Mouse (Mus musculus): ENCODE measurements at regions not wholly inside any gene's neighbourhood (a gene's known extent, or its start where the extent isn't known, plus 50 kb on each side); places are given as distances from the start of the nearest gene placed in this dataset.
"Not testable (repeated sequence)": the region's sequence is repeated elsewhere in the genome, so short reads cannot be mapped to it uniquely, and the experiment has no call there.

DNA sequence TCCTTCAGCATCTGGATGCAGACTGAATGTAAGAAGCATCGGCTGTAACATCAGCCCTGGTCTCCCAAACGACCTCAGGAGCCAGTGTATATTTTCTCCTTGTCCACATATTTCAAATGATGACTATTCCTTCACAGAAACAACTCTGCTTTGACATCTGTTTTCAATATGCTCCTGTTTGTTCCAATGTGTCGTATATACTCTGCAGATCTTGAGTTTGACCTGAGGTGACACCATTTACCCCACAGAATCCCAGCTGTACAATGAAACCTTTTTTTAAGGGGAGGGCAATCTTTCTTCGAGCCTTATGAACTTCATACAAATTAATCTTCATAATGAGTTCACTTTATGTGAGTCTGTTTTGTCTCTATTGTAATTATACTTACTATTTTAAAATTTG, 341.7 kb upstream of the Nrsn1 start:
- Histone ChIP-seq H3K4me3 (no peak overlapping the region), H3K9me3 (no peaks in the 10 kb centered on the region), H3K27ac (no peak overlapping the region), H3K4me2 (replicated peaks) (no peak overlapping the region), H3K4me1 (no peaks in the 10 kb centered on the region), H3K27me3 (replicated peaks) (no peaks in the 10 kb centered on the region), H3K36me3 (no peaks in the 10 kb centered on the region), H3K9ac (no peak overlapping the region)
- 64% methylated on average over 4 of the region's 4 CpGs for WGBS
- ATAC-seq (ENCODE audit: low FRiP score, low read depth) = no peak

- H3K36me3 ChIP-seq = no peaks in the 10 kb centered on the region
- no peak for ATAC-seq (ENCODE audit: low FRiP score, low read depth)
These were observed 339.3 kb upstream of the Nrsn1 start for GRCm38 (mm10) chr13:25609641-25610040.

DNA sequence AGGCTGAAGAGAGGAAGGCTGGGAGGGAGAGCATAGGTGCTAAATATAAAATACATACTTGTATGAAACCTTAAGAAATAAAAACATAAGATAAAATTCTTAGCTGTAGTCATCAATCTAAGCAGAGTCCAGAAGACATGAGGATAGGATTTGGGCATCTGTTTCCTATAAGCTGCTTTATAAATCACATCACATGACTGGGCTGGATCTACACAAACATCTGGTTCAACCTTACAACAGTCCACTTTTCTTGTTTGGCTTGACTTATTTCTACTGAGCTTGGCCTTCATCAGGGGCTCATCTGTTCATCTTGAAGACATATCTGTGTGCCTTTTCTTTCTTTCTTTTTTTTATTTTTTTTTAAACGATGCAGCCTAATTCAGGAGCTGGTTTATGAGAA, 338.9 kb upstream of the Nrsn1 start:
- Histone ChIP-seq H3K36me3 (no peaks in the 10 kb centered on the region), H3K4me3 (no peak overlapping the region), H3K27ac (no peak overlapping the region), H3K4me1 (no peaks in the 10 kb centered on the region), H3K27me3 (replicated peaks) (no peaks in the 10 kb centered on the region), H3K9ac (no peak overlapping the region), H3K4me2 (replicated peaks) (no peak overlapping the region), H3K9me3 (no peaks in the 10 kb centered on the region)
- whole genome bisulfite sequencing = 93% methylated on average over 1 of the region's 1 CpGs
- no peak for ATAC-seq (ENCODE audit: low FRiP score, low read depth)

More at GRCm38 (mm10) chr13:25609641-25610040, 339.3 kb upstream of the Nrsn1 start:
- no peak overlapping the region for H3K4me2 ChIP-seq (replicated peaks)
- no peak overlapping the region for H3K9ac ChIP-seq
- 87% methylated on average over 4 of the region's 4 CpGs for WGBS
- H3K4me1 ChIP-seq = no peaks in the 10 kb centered on the region
- H3K27me3 ChIP-seq (replicated peaks) = no peaks in the 10 kb centered on the region
- H3K4me3 ChIP-seq = no peak overlapping the region
- no peak overlapping the region for H3K27ac ChIP-seq
- H3K9me3 ChIP-seq = no peaks in the 10 kb centered on the region

GRCm38 (mm10) chr13:25601351-25601750, 331.0 kb upstream of the Nrsn1 start:
- H3K4me1 ChIP-seq; H3K4me2 ChIP-seq (replicated peaks); H3K27me3 ChIP-seq (replicated peaks); H3K4me3 ChIP-seq; H3K9ac ChIP-seq; H3K36me3 ChIP-seq; H3K27ac ChIP-seq; ATAC-seq (ENCODE audit: low FRiP score, low read depth); H3K9me3 ChIP-seq: not testable (repeated sequence)

DNA sequence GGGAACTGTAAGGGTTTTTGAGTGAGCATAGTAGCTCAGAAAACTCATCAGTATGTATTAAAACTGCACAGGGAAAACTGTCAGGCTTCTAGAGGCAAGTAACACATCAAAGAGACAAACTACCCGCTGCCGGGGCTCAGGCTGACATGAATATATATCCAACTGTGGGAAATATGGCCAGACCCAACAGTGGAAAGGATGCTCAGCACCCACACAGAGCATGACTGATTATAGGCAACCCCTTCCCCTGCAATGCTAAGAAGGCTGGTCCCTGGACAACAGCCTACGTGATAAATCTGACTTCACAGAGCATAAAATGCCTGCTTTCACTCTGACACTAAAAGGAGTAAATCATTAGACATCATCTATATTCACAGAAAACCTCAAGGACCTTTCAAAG, 324.3 kb upstream of the Nrsn1 start:
- H3K27ac ChIP-seq = no peak overlapping the region
- peaks cover 11% of the 10 kb centered on the region for H3K4me1 ChIP-seq
- no peak overlapping the region for H3K9ac ChIP-seq
- no peaks in the 10 kb centered on the region for H3K36me3 ChIP-seq
- no peak overlapping the region for H3K4me2 ChIP-seq (replicated peaks)
- H3K4me3 ChIP-seq = no peak overlapping the region
- ATAC-seq (ENCODE audit: low FRiP score, low read depth) = peak; percentile 83
- H3K27me3 ChIP-seq (replicated peaks) = no peaks in the 10 kb centered on the region
- WGBS = 28% methylated on average over 3 of the region's 3 CpGs
- H3K9me3 ChIP-seq = no peaks in the 10 kb centered on the region

DNA sequence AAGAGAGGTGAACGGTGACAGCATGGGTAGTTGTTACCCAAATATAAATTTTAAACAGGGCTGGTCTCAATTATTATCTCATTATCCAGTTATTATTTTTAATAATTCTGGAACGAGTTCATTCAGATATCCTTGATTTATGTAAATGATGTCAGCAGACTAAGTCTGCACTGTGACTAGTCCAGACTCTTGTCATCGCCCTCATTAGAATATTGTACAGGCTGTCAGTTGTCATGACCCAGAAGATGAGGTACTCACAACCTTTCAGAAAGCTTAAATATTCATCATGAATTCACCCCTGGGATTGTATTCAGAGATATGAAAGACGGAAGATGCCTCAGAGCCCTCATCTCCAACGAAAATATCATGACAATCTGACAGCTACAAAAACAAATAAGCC, 300.3 kb upstream of the Nrsn1 start:
- WGBS = 70% methylated on average over 5 of the region's 5 CpGs
- Histone ChIP-seq H3K4me2 (replicated peaks) (no peak overlapping the region), H3K9ac (no peak overlapping the region), H3K4me3 (no peak overlapping the region), H3K27me3 (replicated peaks) (no peaks in the 10 kb centered on the region), H3K36me3 (no peaks in the 10 kb centered on the region), H3K27ac (no peak overlapping the region), H3K9me3 (no peaks in the 10 kb centered on the region), H3K4me1 (no peaks in the 10 kb centered on the region)
- ATAC-seq (ENCODE audit: low FRiP score, low read depth) = no peak

DNA sequence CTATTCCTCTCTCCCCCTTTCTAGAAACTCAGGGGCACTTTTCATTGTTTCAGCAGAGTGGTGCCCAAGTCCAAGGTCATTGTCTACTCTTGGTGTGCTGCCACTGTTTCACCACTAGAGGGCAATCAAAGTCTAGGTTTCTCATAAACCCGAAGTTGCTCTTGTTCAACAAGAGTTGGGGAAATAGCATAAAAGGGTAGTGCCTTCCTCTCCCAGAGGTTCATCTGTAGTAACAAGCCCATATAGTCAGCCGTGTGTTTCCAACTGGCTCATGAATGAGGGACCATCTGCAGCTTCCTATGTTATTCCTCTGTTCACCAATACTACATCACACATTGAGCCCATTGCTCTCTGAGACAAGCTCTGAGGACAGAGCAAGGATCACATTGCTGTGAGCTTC, 292.4 kb upstream of the Nrsn1 start:
- Histone ChIP-seq H3K4me2 (replicated peaks) (no peak overlapping the region), H3K4me1 (no peaks in the 10 kb centered on the region), H3K9me3 (no peaks in the 10 kb centered on the region), H3K36me3 (no peaks in the 10 kb centered on the region), H3K4me3 (no peak overlapping the region), H3K9ac (no peak overlapping the region), H3K27ac (no peak overlapping the region), H3K27me3 (replicated peaks) (no peaks in the 10 kb centered on the region)
- 9% methylated on average over 2 of the region's 2 CpGs for WGBS
- peak; percentile 56; the same call in 1 of the 2 replicates for ATAC-seq (ENCODE audit: low FRiP score, low read depth)

DNA sequence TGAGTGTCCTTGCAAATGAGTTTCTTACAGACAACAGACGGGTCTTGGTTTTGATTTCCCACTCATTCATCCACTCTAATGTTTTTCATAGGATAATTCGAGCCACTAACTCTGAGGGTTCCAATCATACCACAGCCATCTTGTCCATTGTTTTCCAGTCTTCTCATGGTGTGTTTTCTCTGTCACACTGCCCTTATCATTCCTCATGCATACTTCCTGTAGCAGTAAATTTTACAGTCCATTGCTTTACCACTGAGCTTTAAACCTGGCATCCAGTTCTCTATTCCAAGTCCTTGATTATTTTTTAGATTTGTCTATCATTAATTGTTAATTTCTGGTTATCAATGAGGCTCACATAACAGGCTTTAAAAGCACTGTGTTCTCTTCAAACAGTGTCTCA, 290.0 kb upstream of the Nrsn1 start:
- Histone ChIP-seq H3K36me3 (no peaks in the 10 kb centered on the region), H3K4me1 (no peaks in the 10 kb centered on the region), H3K9me3 (no peaks in the 10 kb centered on the region), H3K9ac (no peak overlapping the region), H3K4me2 (replicated peaks) (no peak overlapping the region), H3K4me3 (no peak overlapping the region), H3K27me3 (replicated peaks) (no peaks in the 10 kb centered on the region), H3K27ac (no peak overlapping the region)
- ATAC-seq (ENCODE audit: low FRiP score, low read depth) = no peak
- 46% methylated on average over 2 of the region's 2 CpGs for WGBS

DNA sequence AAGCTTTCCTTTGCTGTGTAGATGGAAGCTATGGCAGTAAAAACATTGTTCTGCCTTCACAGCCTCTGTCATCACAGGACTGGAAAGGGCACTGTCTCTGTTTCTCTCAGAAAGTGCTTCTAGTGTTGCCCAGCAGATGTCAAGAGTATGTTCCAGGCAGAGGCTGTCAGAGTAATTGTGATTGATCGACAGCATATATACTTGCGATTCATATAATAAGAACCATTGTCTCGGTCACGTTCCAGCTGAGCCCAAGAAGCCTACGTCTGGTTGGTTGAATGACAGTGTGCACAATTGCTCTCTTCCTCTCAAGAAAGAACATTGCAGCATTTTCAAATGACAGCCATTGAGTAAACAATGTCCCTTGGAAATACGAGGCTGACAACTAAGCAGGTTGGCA, 284.7 kb upstream of the Nrsn1 start:
- ATAC-seq (ENCODE audit: low FRiP score, low read depth) = no peak

GRCm38 (mm10) chr13:25548551-25548950, 278.2 kb upstream of the Nrsn1 start:
- Histone ChIP-seq H3K27ac (no peak overlapping the region), H3K27me3 (replicated peaks) (no peaks in the 10 kb centered on the region), H3K4me2 (replicated peaks) (no peak overlapping the region), H3K9ac (no peak overlapping the region), H3K36me3 (no peaks in the 10 kb centered on the region), H3K4me3 (no peak overlapping the region), H3K4me1 (no peaks in the 10 kb centered on the region), H3K9me3 (0 out of 2 replicates have a peak, but pooled peaks cover 3% of the 10 kb centered on the region)
- 91% methylated on average over 9 of the region's 9 CpGs for WGBS
- no peak for ATAC-seq (ENCODE audit: low FRiP score, low read depth)

More for the DNA sequence above, 284.7 kb upstream of the Nrsn1 start:
- Histone ChIP-seq H3K27me3 (replicated peaks) (no peaks in the 10 kb centered on the region), H3K9me3 (no peaks in the 10 kb centered on the region), H3K4me3 (no peak overlapping the region), H3K4me1 (no peaks in the 10 kb centered on the region), H3K27ac (no peak overlapping the region), H3K9ac (no peak overlapping the region), H3K4me2 (replicated peaks) (no peak overlapping the region), H3K36me3 (no peaks in the 10 kb centered on the region)
- WGBS = 64% methylated on average over 6 of the region's 6 CpGs

GRCm38 (mm10) chr13:25547150-25548145, 277.1 kb upstream of the Nrsn1 start:
- WGBS = 62% methylated on average over 12 of the region's 12 CpGs

GRCm38 (mm10) chr13:25524094-25524493, 253.8 kb upstream of the Nrsn1 start:
- H3K9me3 ChIP-seq = no peaks in the 10 kb centered on the region
- 52% methylated on average over 3 of the region's 3 CpGs for WGBS
- ATAC-seq (ENCODE audit: low FRiP score, low read depth) = no peak
- H3K4me3 ChIP-seq = no peak overlapping the region
- no peaks in the 10 kb centered on the region for H3K4me1 ChIP-seq
- no peak overlapping the region for H3K4me2 ChIP-seq (replicated peaks)
- no peaks in the 10 kb centered on the region for H3K36me3 ChIP-seq
- no peaks in the 10 kb centered on the region for H3K27me3 ChIP-seq (replicated peaks)
- H3K9ac ChIP-seq = no peak overlapping the region
- no peak overlapping the region for H3K27ac ChIP-seq

More at GRCm38 (mm10) chr13:25547150-25548145, 277.1 kb upstream of the Nrsn1 start:
- Histone ChIP-seq H3K4me1 (no peaks in the 10 kb centered on the region), H3K9me3 (0 out of 2 replicates have a peak, but pooled peaks cover 3% of the 10 kb centered on the region), H3K9ac (no peak overlapping the region), H3K4me3 (no peak overlapping the region), H3K36me3 (no peaks in the 10 kb centered on the region), H3K27ac (no peak overlapping the region), H3K27me3 (replicated peaks) (no peaks in the 10 kb centered on the region), H3K4me2 (replicated peaks) (no peak overlapping the region)
- ATAC-seq (ENCODE audit: low FRiP score, low read depth) = no peak

- Histone ChIP-seq H3K4me1 (no peaks in the 10 kb centered on the region), H3K27ac (no peak overlapping the region), H3K27me3 (replicated peaks) (no peaks in the 10 kb centered on the region), H3K4me3 (no peak overlapping the region), H3K9me3 (no peaks in the 10 kb centered on the region), H3K4me2 (replicated peaks) (no peak overlapping the region), H3K36me3 (no peaks in the 10 kb centered on the region), H3K9ac (no peak overlapping the region)
- ATAC-seq (ENCODE audit: low FRiP score, low read depth) = no peak
These were observed 237.1 kb upstream of the Nrsn1 start for GRCm38 (mm10) chr13:25507355-25507754.
